In genomic region chr12:49473371-49473770, GRCm38 (mm10) we compare ENCODE assay signal across 11 mouse cellular contexts.
DNase-seq lines count a peak whose midpoint lies in the region; ATAC-seq lines count a peak whose summit lies in the region.
"Had no signal": no experiment of that assay in that cellular context is flagged by ENCODE, and none has a peak within 500 bp of the region (broad histone marks: within the 10 kb centered on the region; RNA-seq: fewer than 3 reads in every experiment).

No protein-coding gene starts in this region.

- no peaks in the 10 kb centered on the region for H3K36me3 ChIP-seq in kidney, embryonic 14.5 days (ENCODE audit: control insufficient read depth, insufficient read depth, low read length)
- H3K36me3 ChIP-seq: embryonic facial prominence, embryonic 12.5 days; lung, embryonic 15.5 days; neural tube, embryonic 13.5 days had no signal

- H3K27me3 ChIP-seq in kidney, embryonic 14.5 days (ENCODE audit: control insufficient read depth, insufficient read depth, low read length), result no peaks in the 10 kb centered on the region
- H3K27me3 ChIP-seq: embryonic facial prominence, embryonic 12.5 days; lung, embryonic 15.5 days; neural tube, embryonic 13.5 days had no signal

- H3K4me2 ChIP-seq in kidney, embryonic 14.5 days (replicated peaks; ENCODE audit: low read depth, low read length), result no peak overlapping the region
- H3K4me2 ChIP-seq: embryonic facial prominence, embryonic 12.5 days; lung, embryonic 15.5 days; neural tube, embryonic 13.5 days had no signal

- no peak for ATAC-seq in kidney, embryonic 14.5 days (ENCODE audit: low FRiP score, low TSS enrichment)

- no peaks in the 10 kb centered on the region for H3K4me1 ChIP-seq in kidney, embryonic 14.5 days (ENCODE audit: control insufficient read depth, insufficient read depth, low read length)
- H3K4me1 ChIP-seq: embryonic facial prominence, embryonic 12.5 days; lung, embryonic 15.5 days; neural tube, embryonic 13.5 days had no signal

- intact Hi-C loops in heart, postnatal 14 days (cut with DNase I), result no loop called here
- intact Hi-C loops in left cerebral cortex, postnatal 36 days (cut with DNase I), result no loop called here

- peak; percentile 39 for DNase-seq in Muller cell, postnatal 12 days (ENCODE audit: inconsistent ontology term)
- peak; percentile 80 to 84 for DNase-seq in frontal cortex, adult 2 months (ENCODE audit: extremely low spot score in 1 of 2, low spot score in 1 of 2)
- peak; percentile 9 to 23 for DNase-seq in heart, postnatal 14 days
- DNase-seq in left cerebral cortex, postnatal 36 days (ENCODE audit: low spot score in 2 of 2), result peak; percentile 69 to 78
- DNase-seq in ovary, postnatal 10 days (ENCODE audit: low spot score), result no peak
- no peak for DNase-seq in embryo, embryonic 9.5 days (ENCODE audit: extremely low spot score)

- no peak overlapping the region for H3K9ac ChIP-seq in kidney, embryonic 14.5 days (ENCODE audit: low read depth, low read length)
- H3K9ac ChIP-seq: embryonic facial prominence, embryonic 12.5 days; lung, embryonic 15.5 days; neural tube, embryonic 13.5 days had no signal

- 77% methylated on average over 3 of the region's 3 CpGs for WGBS in kidney, embryonic 14.5 days

- H3K9me3 ChIP-seq in kidney, embryonic 14.5 days (ENCODE audit: control insufficient read depth, low read length), result no peaks in the 10 kb centered on the region
- H3K9me3 ChIP-seq: embryonic facial prominence, embryonic 12.5 days; lung, embryonic 15.5 days; neural tube, embryonic 13.5 days had no signal

- H3K27ac ChIP-seq in kidney, embryonic 14.5 days (ENCODE audit: low read depth, low read length), result no peak overlapping the region
- H3K27ac ChIP-seq: embryonic facial prominence, embryonic 12.5 days; lung, embryonic 15.5 days; neural tube, embryonic 13.5 days; stomach, postnatal 0 days had no signal

- no peak overlapping the region for H3K4me3 ChIP-seq in kidney, embryonic 14.5 days (ENCODE audit: low read length)
- H3K4me3 ChIP-seq: embryonic facial prominence, embryonic 12.5 days; lung, embryonic 15.5 days; neural tube, embryonic 13.5 days had no signal

Comparison
In these comparisons a context has a peak if more than half of its experiments do, and no peak if none do; other contexts are left out.
1. DNase-seq: peak in Muller cell, postnatal 12 days (single experiment), frontal cortex, adult 2 months (2 of 2), heart, postnatal 14 days (2 of 2) and left cerebral cortex, postnatal 36 days (2 of 2); none in ovary, postnatal 10 days (single experiment) and embryo, embryonic 9.5 days (single experiment).